Mouse (Mus musculus) neural tube, embryonic 14.5 days (tissue): ENCODE data around the gene Dusp12. TPM values are rescaled to one million over a fixed set of nuclear protein-coding genes. Genes with fewer than 3 reads are reported as not detected.

ENCODE experiments used
- ATAC-seq: fragments of 200-750 bp; cut with Nextera tagmentation; 2 replicates; pipeline ENCODE4 v1.8.0; 2017; ENCODE audit warnings: low read depth, mild to moderate bottlenecking, moderate TSS enrichment, moderate library complexity
- H3K27ac ChIP-seq: fragments of 300-500 bp; sonication (generic); 2 replicates; pipeline ENCODE4 v1.5.1; 2014; ENCODE audit warnings: low read depth, mild to moderate bottlenecking, control low read depth, low read length, moderate library complexity, mixed read lengths
- H3K27me3 ChIP-seq: fragments of 300-500 bp; sonication (generic); 2 replicates; pipeline ENCODE4 v1.6.1; 2014; ENCODE audit warnings: low read length; ENCODE audit not compliant: control insufficient read depth, insufficient read depth
- H3K36me3 ChIP-seq: fragments of 300-500 bp; sonication (generic); 2 replicates; pipeline ENCODE4 v1.6.1; 2014; ENCODE audit warnings: low read length, mixed read lengths; ENCODE audit not compliant: control insufficient read depth, insufficient read depth
- H3K4me1 ChIP-seq: fragments of 300-500 bp; sonication (generic); 2 replicates; pipeline ENCODE4 v1.6.1; 2014; ENCODE audit warnings: low read length; ENCODE audit not compliant: control insufficient read depth, insufficient read depth
- H3K4me2 ChIP-seq: fragments of 300-500 bp; sonication (generic); 2 replicates; pipeline ENCODE4 v1.6.1; 2014; ENCODE audit warnings: mild to moderate bottlenecking, low read depth, low read length, control low read depth
- H3K4me3 ChIP-seq: fragments of 300-500 bp; sonication (generic); 2 replicates; pipeline ENCODE4 v1.5.1; 2014; ENCODE audit warnings: low read depth, low read length, control low read depth, mixed read lengths
- H3K9ac ChIP-seq: fragments of 300-500 bp; sonication (generic); replicated peaks from 2 replicates; pipeline ENCODE4 v1.6.1; 2014; ENCODE audit warnings: low read depth, mild to moderate bottlenecking, control low read depth, low read length, mixed read lengths
- H3K9me3 ChIP-seq: fragments of 300-500 bp; sonication (generic); 2 replicates; pipeline ENCODE4 v1.6.1; 2016; ENCODE audit warnings: low read length; ENCODE audit not compliant: control insufficient read depth
- whole genome bisulfite sequencing: fragments of 180-500 bp; shearing (Covaris S2); extraction: QIAGEN DNeasy Blood & Tissue Kit; methylation state at CpG from one replicate; pipeline ENCODE4 v1.1.7; 2014; 5-methylcytosine and 5-hydroxymethylcytosine counted together
- polyA plus RNA-seq: library from polyadenylated mRNA; unstranded; fragments of >200 nt; fragmentation: Nextera tagmentation; extraction: Ambion mirVana; gene quantifications from 2 replicates; pipeline ENCODE4 v1.2.1, GENCODE M21; 2014

The Dusp12 gene
- polyA plus RNA-seq, 1 experiment from 2014 or later, result 44.6 TPM

DNA sequence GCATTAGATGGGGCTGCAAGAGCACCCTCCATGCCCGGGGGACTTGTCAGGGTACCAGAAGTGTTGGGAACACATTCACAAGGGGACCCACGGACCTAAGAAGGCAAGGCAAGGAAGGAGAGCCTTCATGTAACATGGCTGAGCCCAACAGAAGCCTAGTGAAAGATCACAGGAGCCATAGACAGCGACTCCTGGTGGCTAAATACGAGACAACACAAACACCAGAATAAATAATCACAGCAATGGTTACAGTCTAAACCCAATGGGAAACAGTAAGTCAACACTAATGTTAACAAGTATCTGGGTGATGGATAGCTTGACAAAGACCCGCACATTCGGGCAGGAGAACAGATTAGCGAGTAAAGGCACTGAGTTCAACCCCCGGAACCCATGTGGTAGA is 41.0 kb downstream of the Dusp12 start:
- Histone ChIP-seq H3K27ac (no peak overlapping the region), H3K4me1 (no peaks in the 10 kb centered on the region), H3K36me3 (no peaks in the 10 kb centered on the region), H3K27me3 (no peaks in the 10 kb centered on the region), H3K9ac (no peak overlapping the region), H3K4me3 (no peak overlapping the region), H3K4me2 (no peak overlapping the region), H3K9me3 (no peaks in the 10 kb centered on the region)
- 54% methylated on average over 8 of the region's 8 CpGs for WGBS
- ATAC-seq, result no peak

- no peak overlapping the region for H3K9ac ChIP-seq
- no peaks in the 10 kb centered on the region for H3K4me1 ChIP-seq
- no peak overlapping the region for H3K4me2 ChIP-seq
- H3K27me3 ChIP-seq, result no peaks in the 10 kb centered on the region
- no peak overlapping the region for H3K27ac ChIP-seq
- no peaks in the 10 kb centered on the region for H3K36me3 ChIP-seq
- no peaks in the 10 kb centered on the region for H3K9me3 ChIP-seq
- H3K4me3 ChIP-seq, result no peak overlapping the region
- no peak for ATAC-seq
Measured at GRCm38 (mm10) chr1:170839685-170840084, 45.7 kb downstream of the Dusp12 start.

GRCm38 (mm10) chr1:170834756-170835155 is 50.6 kb downstream of the Dusp12 start:
- H3K36me3 ChIP-seq, result no peaks in the 10 kb centered on the region
- no peak overlapping the region for H3K27ac ChIP-seq
- H3K4me3 ChIP-seq, result no peak overlapping the region
- H3K9ac ChIP-seq, result no peak overlapping the region
- H3K4me2 ChIP-seq, result no peak overlapping the region
- no peaks in the 10 kb centered on the region for H3K9me3 ChIP-seq
- H3K4me1 ChIP-seq, result no peaks in the 10 kb centered on the region
- WGBS, result 82% methylated on average over 9 of the region's 9 CpGs
- no peak for ATAC-seq
- no peaks in the 10 kb centered on the region for H3K27me3 ChIP-seq

- WGBS, result 97% methylated on average over 1 of the region's 1 CpGs
Measured at GRCm38 (mm10) chr1:170829781-170830180, 55.6 kb downstream of the Dusp12 start.

DNA sequence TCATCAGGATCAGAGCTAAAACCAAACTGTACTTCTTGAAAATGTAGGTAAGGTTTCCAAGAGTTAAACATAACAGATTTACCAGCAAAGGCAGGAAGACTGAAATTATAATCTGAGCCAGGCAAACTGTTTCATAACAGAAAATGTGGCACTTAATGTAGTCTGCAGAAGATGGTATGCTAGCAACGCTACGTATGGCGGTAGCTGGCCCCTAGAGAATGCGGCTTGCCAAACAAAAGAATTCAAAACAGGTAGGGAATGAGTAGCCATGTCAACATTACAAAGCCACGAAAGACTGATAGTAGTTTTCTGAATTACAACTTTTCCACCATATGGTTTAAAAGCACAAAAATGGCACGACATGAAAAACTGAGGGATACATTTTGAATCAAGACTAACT is 56.0 kb downstream of the Dusp12 start:
- H3K4me3 ChIP-seq, result no peak overlapping the region
- no peaks in the 10 kb centered on the region for H3K36me3 ChIP-seq
- no peak overlapping the region for H3K4me2 ChIP-seq
- H3K9ac ChIP-seq, result no peak overlapping the region
- H3K9me3 ChIP-seq, result no peaks in the 10 kb centered on the region
- 93% methylated on average over 6 of the region's 6 CpGs for WGBS
- ATAC-seq, result no peak
- no peaks in the 10 kb centered on the region for H3K27me3 ChIP-seq
- H3K4me1 ChIP-seq, result no peaks in the 10 kb centered on the region
- no peak overlapping the region for H3K27ac ChIP-seq

More at GRCm38 (mm10) chr1:170829781-170830180, 55.6 kb downstream of the Dusp12 start:
- Histone ChIP-seq H3K36me3 (no peaks in the 10 kb centered on the region), H3K4me2 (no peak overlapping the region), H3K27ac (no peak overlapping the region), H3K4me3 (no peak overlapping the region), H3K27me3 (no peaks in the 10 kb centered on the region), H3K9ac (no peak overlapping the region), H3K4me1 (no peaks in the 10 kb centered on the region), H3K9me3 (no peaks in the 10 kb centered on the region)
- ATAC-seq, result no peak

Other genes with a start within 250 kb of the Dusp12 start
- 3.6 and 10.0 TPM in 2 replicates for gene Olfml2b, start 241.0 kb downstream of the Dusp12 start, polyA plus RNA-seq
- gene Atf6, start 17.8 kb downstream of the Dusp12 start, polyA plus RNA-seq, result 10.1 and 11.6 TPM in 2 replicates
- 0.62 TPM in 1 of 2 replicates, not detected in the other for gene Gm26620, start 475 bp downstream of the Dusp12 start, polyA plus RNA-seq
- 0.70 and 1.2 TPM in 2 replicates for gene Fcrlb, start 27.4 kb upstream of the Dusp12 start, polyA plus RNA-seq
- gene Fcrla, start 42.0 kb upstream of the Dusp12 start, polyA plus RNA-seq, result not detected in 2 replicates
- gene Fcgr2b, start 91.0 kb upstream of the Dusp12 start, polyA plus RNA-seq, result 0.20 and 0.75 TPM in 2 replicates
- gene Fcgr4, start 133.4 kb upstream of the Dusp12 start, polyA plus RNA-seq, result 0.49 TPM in 1 of 2 replicates, not detected in the other
- 5.5 and 8.8 TPM in 2 replicates for gene Fcgr3, start 179.4 kb upstream of the Dusp12 start, polyA plus RNA-seq
- 2.4 and 5.0 TPM in 2 replicates for gene Cfap126, start 228.4 kb upstream of the Dusp12 start, polyA plus RNA-seq